Mouse (Mus musculus) cortical plate, adult 2 months (tissue): ENCODE data around the gene G6pc.

Source experiments
- CTCF ChIP-seq: fragments of 200-500 bp; IDR thresholded peaks from 2 replicates; pipeline ENCODE4 v1.5.1; 2011; ENCODE audit warnings: mild to moderate bottlenecking, control low read depth, low read length; ENCODE audit not compliant: insufficient read depth; ENCODE audit errors: extremely low read depth
- POLR2A ChIP-seq: fragments of 200-500 bp; IDR thresholded peaks from 2 replicates; pipeline ENCODE4 v1.6.1; 2011; ENCODE audit warnings: mild to moderate bottlenecking, low read length, control low read depth; ENCODE audit not compliant: insufficient read depth; ENCODE audit errors: extremely low read depth

- TF ChIP-seq CTCF (no peak), POLR2A (no peak)
Measured at GRCm38 (mm10) chr11:101326147-101326546, 41.2 kb upstream of the G6pc start.
